In the genomic region with DNA sequence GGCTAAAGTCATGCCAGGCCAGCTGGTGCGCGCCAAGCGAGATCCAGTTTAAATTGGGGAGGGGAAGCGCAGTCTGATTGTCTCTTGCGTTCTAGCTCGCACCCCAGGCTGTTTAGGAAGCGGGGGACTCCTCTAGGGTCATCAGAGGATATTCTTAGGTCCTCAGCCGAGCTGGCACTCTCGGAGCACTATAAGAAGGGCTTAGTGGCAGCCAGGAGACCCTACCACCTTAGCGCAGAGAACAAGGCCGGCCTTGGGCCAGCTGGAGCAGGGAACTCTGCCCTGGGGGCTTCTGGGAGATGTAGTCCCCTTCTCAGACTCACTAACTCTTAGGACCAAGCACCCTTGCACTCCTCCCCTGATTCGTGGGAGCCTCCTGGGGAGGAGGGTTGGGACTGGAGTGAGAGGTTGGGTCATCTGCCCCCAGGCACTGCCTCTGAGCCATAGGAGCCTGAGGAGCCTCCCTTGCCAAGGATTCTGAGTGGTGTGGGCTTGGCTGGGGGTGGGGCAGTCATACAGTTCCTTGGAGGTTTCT, we compare ENCODE assay signal across 8 mouse cellular contexts. TPM values are rescaled to one million over a fixed set of nuclear protein-coding genes. Genes with fewer than 3 reads are reported as not detected.
A peak's percentile ranks its signal among the peaks of the same experiment; 100 is the strongest.
DNase-seq lines count a peak whose midpoint lies in the region; ATAC-seq and TF ChIP-seq lines count a peak whose summit lies in the region.

No protein-coding gene starts in this region.

- no peak for TF ChIP-seq EP300 in liver, embryonic 14.5 days (IDR thresholded peaks at IDR 0.05; ENCODE audit: low read depth)

- peak overlapping the region; percentile 81 for H3K9ac ChIP-seq in intestine, postnatal 0 days (ENCODE audit: low read depth, low read length)
- peak overlapping the region; percentile 20; the same call in 1 of the 2 replicates for H3K9ac ChIP-seq in liver, embryonic 14.5 days (replicated peaks)
- peak overlapping the region; percentile 97 for H3K9ac ChIP-seq in neural tube, embryonic 12.5 days

- peak; percentile 15; the same call in 1 of the 2 replicates for ATAC-seq in intestine, postnatal 0 days
- no peak for ATAC-seq in liver, embryonic 14.5 days (ENCODE audit: insufficient read depth)
- peak; percentile 35 for ATAC-seq in neural tube, embryonic 12.5 days (ENCODE audit: low FRiP score, low read depth)

- no peak for TF ChIP-seq CTCF in spleen, adult 2 months (IDR thresholded peaks at IDR 0.05; ENCODE audit: extremely low read depth, insufficient read depth, insufficient read length, insufficient replicate concordance)
- no peak for TF ChIP-seq CTCF in intestine, postnatal 0 days (IDR thresholded peaks at IDR 0.05; ENCODE audit: low read depth)
- no peak for TF ChIP-seq CTCF in liver, embryonic 14.5 days (IDR thresholded peaks at IDR 0.05; ENCODE audit: low read depth)

- DNase-seq in spleen, adult 2 months (ENCODE audit: low read depth in 1 of 2, low spot score in 2 of 2): peak in 1 of 2 experiments; percentile 51
- DNase-seq in spleen, postnatal 14 days (ENCODE audit: low spot score in 2 of 2): no peak
- DNase-seq in cerebellum, adult 8-10 months: peak; percentile 62
- DNase-seq in gastrocnemius, postnatal 25 days: peak; percentile 77
- no peak for DNase-seq in liver, embryonic 14.5 days (ENCODE audit: low read depth in 3 of 3, low spot score in 3 of 3)
- DNase-seq in frontal cortex, adult 2 months (ENCODE audit: extremely low spot score in 1 of 2, low spot score in 1 of 2): no peak

- peak overlapping the region; percentile 93 for H3K27ac ChIP-seq in spleen, adult 2 months (ENCODE audit: insufficient read depth, low read length)
- H3K27ac ChIP-seq in intestine, postnatal 0 days (ENCODE audit: low read depth, low read length): peak overlapping the region; percentile 88
- no peak overlapping the region for H3K27ac ChIP-seq in liver, embryonic 14.5 days
- H3K27ac ChIP-seq in neural tube, embryonic 12.5 days: peak overlapping the region; percentile 92; the same call in 1 of the 2 replicates

- peaks cover 29% of the 10 kb centered on the region for H3K4me1 ChIP-seq in spleen, adult 2 months (ENCODE audit: control insufficient read depth, insufficient read depth, insufficient read length)
- peaks cover 8% of the 10 kb centered on the region for H3K4me1 ChIP-seq in intestine, postnatal 0 days (replicated peaks; ENCODE audit: control insufficient read depth, insufficient read depth, low read length)
- H3K4me1 ChIP-seq in liver, embryonic 14.5 days (replicated peaks; ENCODE audit: control insufficient read depth in 2 of 2, insufficient read depth in 2 of 2, low read length in 1 of 2): peaks cover 0 to 5% of the 10 kb centered on the region in 2 experiments; a peak in 2 of 4 replicates
- peaks cover 66% of the 10 kb centered on the region for H3K4me1 ChIP-seq in neural tube, embryonic 12.5 days

- H3K36me3 ChIP-seq in spleen, adult 2 months (ENCODE audit: control insufficient read depth, insufficient read depth, low read length): no peaks in the 10 kb centered on the region
- H3K36me3 ChIP-seq in intestine, postnatal 0 days (ENCODE audit: control insufficient read depth, insufficient read depth): no peaks in the 10 kb centered on the region
- no peaks in the 10 kb centered on the region for H3K36me3 ChIP-seq in liver, embryonic 14.5 days (replicated peaks; ENCODE audit: control insufficient read depth, insufficient read depth, low read depth)
- H3K36me3 ChIP-seq in neural tube, embryonic 12.5 days: no peaks in the 10 kb centered on the region

- under 1% methylated on average over 12 of the region's 12 CpGs for WGBS in spleen, adult 2 months
- WGBS in intestine, postnatal 0 days: under 1% methylated on average over 12 of the region's 12 CpGs
- WGBS in liver, embryonic 14.5 days (ENCODE audit: insufficient replicate concordance): under 1% methylated on average over 12 of the region's 12 CpGs
- WGBS in neural tube, embryonic 12.5 days: 0% methylated on average over 12 of the region's 12 CpGs

- H3K9me3 ChIP-seq in intestine, postnatal 0 days (ENCODE audit: control insufficient read depth): no peaks in the 10 kb centered on the region
- H3K9me3 ChIP-seq in liver, embryonic 14.5 days (ENCODE audit: control insufficient read depth, low read length): no peaks in the 10 kb centered on the region
- H3K9me3 ChIP-seq in neural tube, embryonic 12.5 days: no peaks in the 10 kb centered on the region

- peak overlapping the region; percentile 84 for H3K4me2 ChIP-seq in intestine, postnatal 0 days (replicated peaks; ENCODE audit: low read depth)
- H3K4me2 ChIP-seq in liver, embryonic 14.5 days (ENCODE audit: low read depth): peak overlapping the region; percentile 68
- peak overlapping the region; percentile 94 for H3K4me2 ChIP-seq in neural tube, embryonic 12.5 days (replicated peaks)

- H3K4me3 ChIP-seq in spleen, adult 2 months (ENCODE audit: extremely low read depth, insufficient read depth, insufficient read length): peak overlapping the region; percentile 94
- peak overlapping the region; percentile 98 for H3K4me3 ChIP-seq in intestine, postnatal 0 days (ENCODE audit: low read depth, low read length)
- peak overlapping the region; percentile 68 to 71 for H3K4me3 ChIP-seq in liver, embryonic 14.5 days (ENCODE audit: insufficient read depth in 1 of 2, low read depth in 2 of 2, low read length in 2 of 2)
- peak overlapping the region; percentile 97 for H3K4me3 ChIP-seq in neural tube, embryonic 12.5 days

- H3K27me3 ChIP-seq in spleen, adult 2 months (ENCODE audit: control insufficient read depth, insufficient read depth, low read length): 0 out of 2 replicates have a peak, but pooled peaks cover 1% of the 10 kb centered on the region
- no peaks in the 10 kb centered on the region for H3K27me3 ChIP-seq in intestine, postnatal 0 days (replicated peaks; ENCODE audit: control insufficient read depth, insufficient read depth, low read length)
- peaks cover 37% of the 10 kb centered on the region for H3K27me3 ChIP-seq in liver, embryonic 14.5 days (ENCODE audit: control insufficient read depth, insufficient read depth, low read length)
- no peaks in the 10 kb centered on the region for H3K27me3 ChIP-seq in neural tube, embryonic 12.5 days (replicated peaks)

- TF ChIP-seq POLR2A in spleen, adult 2 months (IDR thresholded peaks at IDR 0.05; ENCODE audit: low read depth, low read length): no peak

RNA-seq across cellular contexts. Expression of a gene that starts 1.0 kb away (rescaled TPM):
- 42.2 and 50.3 TPM in 2 replicates for polyA plus RNA-seq in spleen, adult 2 months (2012; rRNA removed)
- total RNA-seq in gastrocnemius, postnatal 25 days (2021): 10 to 100 TPM; 33.6 to 40.7 TPM
- polyA plus RNA-seq in intestine, postnatal 0 days (2015; fragmentation: Nextera tagmentation; extraction: Ambion mirVana): 4.8 and 4.9 TPM in 2 replicates
- polyA plus RNA-seq in liver, embryonic 14.5 days (2012; rRNA removed): 1.6 and 1.9 TPM in 2 replicates
- 1.0 and 1.5 TPM in 2 replicates for polyA plus RNA-seq in liver, embryonic 14.5 days (2014; fragmentation: Nextera tagmentation; extraction: Ambion mirVana)
- 9.3 and 10.9 TPM in 2 replicates for polyA plus RNA-seq in neural tube, embryonic 12.5 days (2016; fragmentation: Nextera tagmentation; extraction: Ambion mirVana)
- 20.1 and 21.7 TPM in 2 replicates for polyA plus RNA-seq in frontal cortex, adult 2 months (2012; rRNA removed)

RNA-seq across cellular contexts. Expression of a gene that starts 28.8 kb away (rescaled TPM):
- polyA plus RNA-seq in spleen, adult 2 months (2012; rRNA removed): not detected in 2 replicates
- total RNA-seq in gastrocnemius, postnatal 25 days (2021): under 1 TPM; 0.32 to 0.43 TPM
- polyA plus RNA-seq in intestine, postnatal 0 days (2015; fragmentation: Nextera tagmentation; extraction: Ambion mirVana): not detected in 2 replicates
- polyA plus RNA-seq in liver, embryonic 14.5 days (2012; rRNA removed): 0.04 TPM in 1 of 2 replicates, not detected in the other
- not detected in 2 replicates for polyA plus RNA-seq in liver, embryonic 14.5 days (2014; fragmentation: Nextera tagmentation; extraction: Ambion mirVana)
- polyA plus RNA-seq in neural tube, embryonic 12.5 days (2016; fragmentation: Nextera tagmentation; extraction: Ambion mirVana): 0.35 TPM in 1 of 2 replicates, not detected in the other
- 0.19 TPM in 1 of 2 replicates, not detected in the other for polyA plus RNA-seq in frontal cortex, adult 2 months (2012; rRNA removed)

RNA-seq across cellular contexts. Expression of a gene that starts 42.6 kb away (rescaled TPM):
- polyA plus RNA-seq in spleen, adult 2 months (2012; rRNA removed): 0.09 and 0.15 TPM in 2 replicates
- not detected for total RNA-seq in gastrocnemius, postnatal 25 days (2021)
- polyA plus RNA-seq in intestine, postnatal 0 days (2015; fragmentation: Nextera tagmentation; extraction: Ambion mirVana): not detected in 2 replicates
- not detected in 2 replicates for polyA plus RNA-seq in liver, embryonic 14.5 days (2012; rRNA removed)
- polyA plus RNA-seq in liver, embryonic 14.5 days (2014; fragmentation: Nextera tagmentation; extraction: Ambion mirVana): not detected in 2 replicates
- not detected in 2 replicates for polyA plus RNA-seq in neural tube, embryonic 12.5 days (2016; fragmentation: Nextera tagmentation; extraction: Ambion mirVana)
- polyA plus RNA-seq in frontal cortex, adult 2 months (2012; rRNA removed): not detected in 2 replicates

Comparison
In these comparisons a context has a peak if more than half of its experiments do, and no peak if none do; other contexts are left out.
1. DNase-seq: peak in cerebellum, adult 8-10 months (single experiment) and gastrocnemius, postnatal 25 days (single experiment); none in spleen, postnatal 14 days (0 of 2), liver, embryonic 14.5 days (0 of 3) and frontal cortex, adult 2 months (0 of 2).
2. H3K9ac ChIP-seq: peak in every context shown above with its lines; median percentile 97 in neural tube, embryonic 12.5 days; 81 in intestine, postnatal 0 days; 20 in liver, embryonic 14.5 days.
3. Peak in every context shown above with its lines, with median percentiles within 50 percentile points of each other: H3K4me3 ChIP-seq and H3K4me2 ChIP-seq.